Mouse (Mus musculus): ENCODE measurements around the gene T2. TPM values are rescaled to one million over a fixed set of nuclear protein-coding genes. Genes with fewer than 3 reads are reported as not detected.

T2 gene
- polyA plus RNA-seq, 1 experiment: not detected

DNA sequence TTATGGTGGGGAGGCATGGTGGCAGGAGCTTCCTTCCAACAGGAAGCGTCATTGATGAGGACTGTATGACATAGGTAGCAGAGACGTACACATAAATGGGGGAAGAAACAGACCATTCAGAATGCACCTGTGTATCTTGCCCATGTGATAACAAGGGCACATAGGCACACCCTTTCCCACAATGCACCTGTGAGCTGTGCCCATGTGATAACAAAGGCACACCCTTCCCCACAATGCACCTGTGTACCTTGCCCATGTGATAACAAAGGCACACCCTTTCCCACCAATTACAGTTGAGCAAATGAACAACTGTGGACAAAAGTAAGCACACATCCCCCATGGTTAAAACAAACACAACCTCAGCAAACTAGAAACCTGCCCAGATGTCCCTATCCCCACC is 54.5 kb downstream of the T2 start:
- 85% methylated on average over 2 of the region's 2 CpGs for whole genome bisulfite sequencing
- Histone ChIP-seq H3K4me1 (ENCODE audit: control insufficient read depth, insufficient read depth, insufficient read length) (peaks cover 3% of the 10 kb centered on the region; the same call in 1 of the 2 replicates), H3K4me3 (ENCODE audit: extremely low read depth, insufficient read depth, insufficient read length) (no peak overlapping the region), H3K36me3 (ENCODE audit: control insufficient read depth, insufficient read depth, low read length) (no peaks in the 10 kb centered on the region), H3K27me3 (ENCODE audit: control insufficient read depth, insufficient read depth, low read length) (no peaks in the 10 kb centered on the region), H3K27ac (ENCODE audit: insufficient read depth, low read length) (no peak overlapping the region)
- DNase-seq (ENCODE audit: low read depth in 1 of 2, low spot score in 2 of 2): no peak
- no peak for TF ChIP-seq POLR2A (IDR thresholded peaks at IDR 0.05; ENCODE audit: low read depth, low read length)
- no peak for TF ChIP-seq CTCF (IDR thresholded peaks at IDR 0.05; ENCODE audit: extremely low read depth, insufficient read depth, insufficient read length, insufficient replicate concordance)

GRCm38 (mm10) chr17:8413656-8414055 is 57.9 kb downstream of the T2 start:
- Histone ChIP-seq H3K27ac (ENCODE audit: insufficient read depth, low read length) (no peak overlapping the region), H3K36me3 (ENCODE audit: control insufficient read depth, insufficient read depth, low read length) (no peaks in the 10 kb centered on the region)

DNA sequence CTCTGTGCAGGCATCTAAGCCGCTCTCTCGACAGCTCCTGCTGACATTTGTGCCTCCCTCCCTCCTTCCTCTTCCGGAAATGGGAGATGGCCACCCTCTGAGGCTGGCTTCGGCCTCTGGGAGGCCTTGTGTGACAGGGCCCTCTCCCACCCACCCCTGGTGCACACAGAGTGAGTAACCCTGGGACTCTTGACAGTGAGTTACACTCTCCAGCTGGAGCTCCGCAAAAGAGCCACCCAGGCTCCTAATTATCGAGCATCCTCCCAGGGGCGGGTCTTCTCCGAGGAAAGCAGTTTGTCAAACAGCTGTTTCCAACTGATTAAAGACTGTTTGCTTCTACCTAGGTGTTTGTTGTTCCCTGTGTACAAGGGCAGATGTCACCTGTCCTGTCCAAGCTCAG is 59.7 kb downstream of the T2 start:
- TF ChIP-seq POLR2A (IDR thresholded peaks at IDR 0.05; ENCODE audit: low read depth, low read length) (no peak), CTCF (IDR thresholded peaks at IDR 0.05; ENCODE audit: extremely low read depth, insufficient read depth, insufficient read length, insufficient replicate concordance) (no peak)
- Histone ChIP-seq H3K27me3 (ENCODE audit: control insufficient read depth, insufficient read depth, low read length) (no peaks in the 10 kb centered on the region), H3K4me3 (ENCODE audit: extremely low read depth, insufficient read depth, insufficient read length) (no peak overlapping the region), H3K27ac (ENCODE audit: insufficient read depth, low read length) (no peak overlapping the region), H3K4me1 (ENCODE audit: control insufficient read depth, insufficient read depth, insufficient read length) (no peaks in the 10 kb centered on the region), H3K36me3 (ENCODE audit: control insufficient read depth, insufficient read depth, low read length) (no peaks in the 10 kb centered on the region)
- no peak for DNase-seq (ENCODE audit: low read depth in 1 of 2, low spot score in 2 of 2)
- 62% methylated on average over 8 of the region's 8 CpGs for WGBS

More at GRCm38 (mm10) chr17:8413656-8414055, 57.9 kb downstream of the T2 start:
- Histone ChIP-seq H3K4me3 (ENCODE audit: extremely low read depth, insufficient read depth, insufficient read length) (no peak overlapping the region), H3K27me3 (ENCODE audit: control insufficient read depth, insufficient read depth, low read length) (no peaks in the 10 kb centered on the region), H3K4me1 (ENCODE audit: control insufficient read depth, insufficient read depth, insufficient read length) (peaks cover 2% of the 10 kb centered on the region; the same call in 1 of the 2 replicates)
- WGBS: 92% methylated on average over 5 of the region's 5 CpGs
- TF ChIP-seq POLR2A (IDR thresholded peaks at IDR 0.05; ENCODE audit: low read depth, low read length) (no peak), CTCF (IDR thresholded peaks at IDR 0.05; ENCODE audit: extremely low read depth, insufficient read depth, insufficient read length, insufficient replicate concordance) (no peak)
- no peak for DNase-seq (ENCODE audit: low read depth in 1 of 2, low spot score in 2 of 2)

- TF ChIP-seq CTCF (IDR thresholded peaks at IDR 0.05; ENCODE audit: extremely low read depth, insufficient read depth, insufficient read length, insufficient replicate concordance) (no peak), POLR2A (IDR thresholded peaks at IDR 0.05; ENCODE audit: low read depth, low read length) (no peak)
- Histone ChIP-seq H3K27ac (ENCODE audit: insufficient read depth, low read length) (no peak overlapping the region), H3K27me3 (ENCODE audit: control insufficient read depth, insufficient read depth, low read length) (no peaks in the 10 kb centered on the region), H3K36me3 (ENCODE audit: control insufficient read depth, insufficient read depth, low read length) (no peaks in the 10 kb centered on the region), H3K4me1 (ENCODE audit: control insufficient read depth, insufficient read depth, insufficient read length) (no peaks in the 10 kb centered on the region), H3K4me3 (ENCODE audit: extremely low read depth, insufficient read depth, insufficient read length) (no peak overlapping the region)
- DNase-seq (ENCODE audit: low read depth in 1 of 2, low spot score in 2 of 2): no peak
- 90% methylated on average over 8 of the region's 8 CpGs for WGBS
Observed at GRCm38 (mm10) chr17:8416865-8417264, 61.1 kb downstream of the T2 start.

DNA sequence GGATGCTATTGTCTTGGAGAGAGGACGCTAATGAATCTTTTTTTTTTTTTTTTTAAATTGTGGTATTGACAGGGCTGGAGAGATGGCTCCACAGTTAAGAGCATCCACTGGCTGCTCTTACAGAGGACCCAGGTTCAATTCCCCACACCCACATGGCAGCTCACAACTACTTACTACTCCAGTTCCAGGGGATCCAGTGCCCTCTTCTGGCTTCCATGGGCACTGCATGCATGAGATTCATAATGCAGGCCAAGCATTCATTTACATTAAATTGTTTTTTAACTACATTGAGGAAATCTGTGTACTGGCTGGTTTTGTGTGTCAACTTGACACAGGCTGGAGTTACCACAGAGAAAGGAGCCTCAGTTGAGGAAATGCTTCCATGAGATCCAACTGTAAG is 64.9 kb downstream of the T2 start:
- no peak for DNase-seq (ENCODE audit: low read depth in 1 of 2, low spot score in 2 of 2)
- TF ChIP-seq POLR2A (IDR thresholded peaks at IDR 0.05; ENCODE audit: low read depth, low read length) (no peak), CTCF (IDR thresholded peaks at IDR 0.05; ENCODE audit: extremely low read depth, insufficient read depth, insufficient read length, insufficient replicate concordance) (no peak)
- H3K4me3 ChIP-seq (ENCODE audit: extremely low read depth, insufficient read depth, insufficient read length): no peak overlapping the region
- H3K4me1 ChIP-seq (ENCODE audit: control insufficient read depth, insufficient read depth, insufficient read length): no peaks in the 10 kb centered on the region
- no peaks in the 10 kb centered on the region for H3K27me3 ChIP-seq (ENCODE audit: control insufficient read depth, insufficient read depth, low read length)
- no peak overlapping the region for H3K27ac ChIP-seq (ENCODE audit: insufficient read depth, low read length)
- no peaks in the 10 kb centered on the region for H3K36me3 ChIP-seq (ENCODE audit: control insufficient read depth, insufficient read depth, low read length)
- WGBS: 84% methylated on average over 1 of the region's 1 CpGs

DNA sequence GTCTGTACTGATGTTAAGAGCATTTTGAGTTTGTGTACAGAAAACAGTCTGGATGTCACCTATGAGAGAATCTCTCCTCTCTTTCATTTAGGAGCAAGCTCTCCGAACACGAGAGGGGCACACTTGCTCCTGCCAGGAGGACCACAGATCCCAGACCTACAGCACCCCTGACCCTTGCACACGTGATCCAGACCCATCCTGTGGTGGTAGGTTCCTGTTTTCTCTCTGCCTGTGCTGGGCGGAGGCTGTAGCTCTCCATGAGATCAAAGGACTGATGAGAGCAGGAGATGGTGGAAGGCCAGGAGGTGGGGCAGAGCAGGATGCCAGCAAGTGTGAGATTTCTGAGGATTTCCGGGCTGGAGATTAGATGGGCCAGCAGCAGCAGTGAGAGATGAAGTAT is 65.7 kb downstream of the T2 start:
- H3K27ac ChIP-seq (ENCODE audit: insufficient read depth, low read length): no peak overlapping the region
- H3K4me1 ChIP-seq (ENCODE audit: control insufficient read depth, insufficient read depth, insufficient read length): no peaks in the 10 kb centered on the region
- TF ChIP-seq POLR2A (IDR thresholded peaks at IDR 0.05; ENCODE audit: low read depth, low read length): no peak
- TF ChIP-seq CTCF (IDR thresholded peaks at IDR 0.05; ENCODE audit: extremely low read depth, insufficient read depth, insufficient read length, insufficient replicate concordance): no peak
- H3K4me3 ChIP-seq (ENCODE audit: extremely low read depth, insufficient read depth, insufficient read length): no peak overlapping the region
- DNase-seq (ENCODE audit: low read depth in 1 of 2, low spot score in 2 of 2): no peak
- no peaks in the 10 kb centered on the region for H3K27me3 ChIP-seq (ENCODE audit: control insufficient read depth, insufficient read depth, low read length)
- 28% methylated on average over 5 of the region's 5 CpGs for WGBS
- H3K36me3 ChIP-seq (ENCODE audit: control insufficient read depth, insufficient read depth, low read length): no peaks in the 10 kb centered on the region

DNA sequence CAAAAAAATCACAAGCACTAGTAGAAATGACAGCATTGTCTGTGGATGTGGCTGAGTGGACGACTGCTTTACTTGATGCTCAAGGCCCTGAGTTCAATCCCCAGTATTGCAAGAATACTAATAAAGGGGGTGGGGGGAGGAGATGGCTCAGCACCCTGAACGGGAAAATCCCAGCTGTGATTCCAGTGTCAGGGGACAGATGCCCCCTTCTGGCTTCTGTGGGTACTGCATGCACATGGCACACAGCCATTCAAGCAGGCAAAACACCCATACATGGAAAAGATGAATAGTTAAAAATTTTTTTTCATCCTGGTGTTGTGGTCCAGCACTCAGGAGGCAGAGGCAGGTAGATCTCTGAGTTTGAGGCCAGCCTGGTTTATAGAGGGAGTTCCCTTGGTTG is 67.5 kb downstream of the T2 start:
- DNase-seq (ENCODE audit: low read depth in 1 of 2, low spot score in 2 of 2): no peak
- peak; percentile 18; the same call in 1 of the 2 replicates for TF ChIP-seq CTCF (IDR thresholded peaks at IDR 0.05; ENCODE audit: extremely low read depth, insufficient read depth, insufficient read length, insufficient replicate concordance)
- no peak for TF ChIP-seq POLR2A (IDR thresholded peaks at IDR 0.05; ENCODE audit: low read depth, low read length)
- no peaks in the 10 kb centered on the region for H3K27me3 ChIP-seq (ENCODE audit: control insufficient read depth, insufficient read depth, low read length)
- H3K27ac ChIP-seq (ENCODE audit: insufficient read depth, low read length): no peak overlapping the region
- no peaks in the 10 kb centered on the region for H3K36me3 ChIP-seq (ENCODE audit: control insufficient read depth, insufficient read depth, low read length)
- no peak overlapping the region for H3K4me3 ChIP-seq (ENCODE audit: extremely low read depth, insufficient read depth, insufficient read length)
- no peaks in the 10 kb centered on the region for H3K4me1 ChIP-seq (ENCODE audit: control insufficient read depth, insufficient read depth, insufficient read length)
- WGBS: 62% methylated on average over 2 of the region's 2 CpGs
